Mouse (Mus musculus) liver, postnatal 0 days (tissue): ENCODE results near the gene Syt2. TPM values are rescaled to one million over a fixed set of nuclear protein-coding genes. Genes with fewer than 3 reads are reported as not detected.

Source experiments
- ATAC-seq: fragments of 200-750 bp; cut with Nextera tagmentation; 2 replicates; pipeline ENCODE4 v1.8.0; 2017; ENCODE audit warnings: mild to moderate bottlenecking, moderate library complexity
- DNase-seq: peaks from one replicate; pipeline ENCODE4 v3.0.0-alpha.2; 2016
- H3K27ac ChIP-seq: fragments of 300-500 bp; sonication (generic); 2 replicates; pipeline ENCODE4 v1.5.1; 2014; ENCODE audit warnings: antibody characterized with exemption, moderate library complexity, mild to moderate bottlenecking, low read depth
- H3K27me3 ChIP-seq: fragments of 300-500 bp; sonication (generic); 2 replicates; pipeline ENCODE4 v1.6.1; 2014; ENCODE audit warnings: low read length, control low read depth, mixed read lengths; ENCODE audit not compliant: insufficient read depth
- H3K36me3 ChIP-seq: fragments of 300-500 bp; sonication (generic); replicated peaks from 2 replicates; pipeline ENCODE4 v1.6.1; 2014; ENCODE audit warnings: mild to moderate bottlenecking, control low read depth, low read length, moderate library complexity, mixed read lengths; ENCODE audit not compliant: insufficient read depth
- H3K4me1 ChIP-seq: fragments of 300-500 bp; sonication (generic); 2 replicates; pipeline ENCODE4 v1.6.1; 2014; ENCODE audit warnings: antibody characterized with exemption, mild to moderate bottlenecking, control low read depth; ENCODE audit not compliant: insufficient read depth
- H3K4me2 ChIP-seq: fragments of 300-500 bp; sonication (generic); 2 replicates; pipeline ENCODE4 v1.6.1; 2014; ENCODE audit warnings: low read depth, mild to moderate bottlenecking, low read length, moderate library complexity, mixed read lengths
- H3K4me3 ChIP-seq: fragments of 300-500 bp; sonication (generic); 2 replicates; pipeline ENCODE4 v1.5.1; 2014; ENCODE audit warnings: low read depth, low read length
- H3K9ac ChIP-seq: fragments of 300-500 bp; sonication (generic); replicated peaks from 2 replicates; pipeline ENCODE4 v1.6.1; 2014; ENCODE audit warnings: mild to moderate bottlenecking, moderate library complexity
- H3K9me3 ChIP-seq: fragments of 300-500 bp; sonication (generic); 2 replicates; pipeline ENCODE4 v1.6.1; 2016; ENCODE audit warnings: mild to moderate bottlenecking, control low read depth, low read length, mixed read lengths
- CTCF ChIP-seq: sonication (generic); IDR thresholded peaks from 2 replicates; pipeline ENCODE4 v1.5.1; 2016; ENCODE audit warnings: antibody characterized with exemption, low read depth
- EP300 ChIP-seq: IDR thresholded peaks from 2 replicates; pipeline ENCODE4 v1.6.1; 2016; ENCODE audit warnings: antibody characterized with exemption, low read depth, mild to moderate bottlenecking
- WGBS: fragments of 180-500 bp; shearing (Covaris S2); extraction: QIAGEN DNeasy Blood & Tissue Kit; methylation state at CpG from one replicate; pipeline ENCODE4 v1.1.7; 2014; ENCODE audit not compliant: insufficient replicate concordance; 5-methylcytosine and 5-hydroxymethylcytosine counted together
- polyA plus RNA-seq: library from polyadenylated mRNA; unstranded; fragments of >200 nt; fragmentation: Nextera tagmentation; extraction: Ambion mirVana; gene quantifications from 2 replicates; pipeline ENCODE4 v1.2.1, GENCODE M21; 2015

Gene Syt2
- polyA plus RNA-seq: not detected in 2 replicates

- no peaks in the 10 kb centered on the region for H3K9me3 ChIP-seq
- peaks cover 78% of the 10 kb centered on the region for H3K27me3 ChIP-seq
- DNase-seq (peak; percentile 54), ATAC-seq (peak; percentile 43)
- under 1% methylated on average over 38 of the region's 63 CpGs for WGBS
- no peak within 1 kb of the TSS; the same call in 1 of the 2 replicates for H3K9ac ChIP-seq
- H3K4me1 ChIP-seq: peaks cover 13% of the 10 kb centered on the region
- H3K27ac ChIP-seq: no peak within 1 kb of the TSS
- no peaks in the 10 kb centered on the region for H3K36me3 ChIP-seq
- no peak for TF ChIP-seq CTCF
- no peak for TF ChIP-seq EP300
- peak within 1 kb of the TSS; percentile 62 for H3K4me2 ChIP-seq
- peak within 1 kb of the TSS; percentile 42 for H3K4me3 ChIP-seq
These were observed at the start of gene Syt2 for GRCm38 (mm10) chr1:134646261-134646962. Syt2 (plus strand) TSS chr1:134646677.

GRCm38 (mm10) chr1:134597339-134598054 is 49.0 kb upstream of the Syt2 start:
- Histone ChIP-seq H3K27me3 (no peaks in the 10 kb centered on the region), H3K9ac (no peak overlapping the region), H3K4me2 (no peak overlapping the region), H3K27ac (no peak overlapping the region), H3K9me3 (no peaks in the 10 kb centered on the region), H3K4me3 (no peak overlapping the region), H3K36me3 (peaks cover 48% of the 10 kb centered on the region), H3K4me1 (no peaks in the 10 kb centered on the region)
- 31% methylated on average over 9 of the region's 9 CpGs for WGBS
- DNase-seq: no peak
- no peak for TF ChIP-seq EP300
- TF ChIP-seq CTCF: no peak
- no peak for ATAC-seq

- H3K4me1 ChIP-seq: no peaks in the 10 kb centered on the region
- no peak for TF ChIP-seq EP300
- no peak for TF ChIP-seq CTCF
- H3K27ac ChIP-seq: no peak overlapping the region
- WGBS: 94% methylated on average over 2 of the region's 2 CpGs
- peaks cover 43% of the 10 kb centered on the region for H3K36me3 ChIP-seq
- DNase-seq: no peak
- H3K4me3 ChIP-seq: no peak overlapping the region
- H3K27me3 ChIP-seq: no peaks in the 10 kb centered on the region
- H3K4me2 ChIP-seq: no peak overlapping the region
- ATAC-seq: no peak
- H3K9me3 ChIP-seq: no peaks in the 10 kb centered on the region
- H3K9ac ChIP-seq: no peak overlapping the region
These were observed 42.4 kb upstream of the Syt2 start for GRCm38 (mm10) chr1:134604086-134604485.

GRCm38 (mm10) chr1:134605670-134606069 is 40.8 kb upstream of the Syt2 start:
- no peak for DNase-seq
- H3K27me3 ChIP-seq: no peaks in the 10 kb centered on the region
- peaks cover 37% of the 10 kb centered on the region for H3K36me3 ChIP-seq
- no peak overlapping the region for H3K9ac ChIP-seq
- H3K4me3 ChIP-seq: no peak overlapping the region
- 87% methylated on average over 8 of the region's 8 CpGs for WGBS
- no peak overlapping the region for H3K4me2 ChIP-seq
- no peak for TF ChIP-seq CTCF
- no peak for TF ChIP-seq EP300
- H3K4me1 ChIP-seq: no peaks in the 10 kb centered on the region
- no peaks in the 10 kb centered on the region for H3K9me3 ChIP-seq
- no peak for ATAC-seq
- H3K27ac ChIP-seq: no peak overlapping the region

GRCm38 (mm10) chr1:134606381-134606780 is 40.1 kb upstream of the Syt2 start:
- TF ChIP-seq EP300 (peak; percentile 47; the same call in 1 of the 2 replicates), CTCF (no peak)
- Histone ChIP-seq H3K27ac (no peak overlapping the region), H3K9me3 (no peaks in the 10 kb centered on the region), H3K4me2 (no peak overlapping the region), H3K4me3 (no peak overlapping the region), H3K36me3 (peaks cover 35% of the 10 kb centered on the region), H3K27me3 (no peaks in the 10 kb centered on the region), H3K4me1 (no peaks in the 10 kb centered on the region), H3K9ac (no peak overlapping the region)
- no peak for ATAC-seq
- 56% methylated on average over 2 of the region's 2 CpGs for WGBS
- DNase-seq: no peak

GRCm38 (mm10) chr1:134607279-134607678 is 39.2 kb upstream of the Syt2 start:
- no peak overlapping the region for H3K27ac ChIP-seq
- no peaks in the 10 kb centered on the region for H3K27me3 ChIP-seq
- TF ChIP-seq CTCF (peak; percentile 33), EP300 (no peak)
- ATAC-seq (no peak), DNase-seq (no peak)
- no peak overlapping the region for H3K4me2 ChIP-seq
- no peaks in the 10 kb centered on the region for H3K4me1 ChIP-seq
- WGBS: 74% methylated on average over 1 of the region's 1 CpGs
- H3K9ac ChIP-seq: no peak overlapping the region
- peaks cover 34% of the 10 kb centered on the region for H3K36me3 ChIP-seq
- H3K4me3 ChIP-seq: no peak overlapping the region
- no peaks in the 10 kb centered on the region for H3K9me3 ChIP-seq
